Mouse (Mus musculus): Measurements from ENCODE around the gene Szt2. TPM values are rescaled to one million over a fixed set of nuclear protein-coding genes. Genes with fewer than 3 reads are reported as not detected.

The Szt2 gene
- total RNA-seq (2014; rRNA removed) (18.8 and 29.0 TPM in 2 replicates), polyA plus RNA-seq (2015; fragmentation: Nextera tagmentation; extraction: Ambion mirVana) (3.2 and 4.6 TPM in 2 replicates)

GRCm38 (mm10) chr4:118409142-118409900 lies at the start of gene Szt2, which contains the start of gene Med8:
Gene Szt2, minus strand, starts transcription at chr4:118409273.
Gene Med8, plus strand, starts transcription at chr4:118409337.
- no peaks in the 10 kb centered on the region for H3K27me3 ChIP-seq (ENCODE audit: insufficient read depth, low read length)
- H3K4me2 ChIP-seq (ENCODE audit: low read depth, low read length, poor library complexity, severe bottlenecking): peak within 1 kb of the TSS; percentile 79
- no peak for TF ChIP-seq CTCF (IDR thresholded peaks at IDR 0.05)
- under 1% methylated on average over 53 of the region's 53 CpGs for WGBS
- peak within 1 kb of the TSS; percentile 81 for H3K9ac ChIP-seq (replicated peaks; ENCODE audit: low read length, poor library complexity, severe bottlenecking)
- peaks cover 30% of the 10 kb centered on the region for H3K36me3 ChIP-seq (ENCODE audit: insufficient read depth, low read length)
- DNase-seq (ENCODE audit: low spot score): peak; percentile 95
- H3K27ac ChIP-seq (ENCODE audit: low read depth, low read length): peak within 1 kb of the TSS; percentile 67
- no peaks in the 10 kb centered on the region for H3K9me3 ChIP-seq (ENCODE audit: low read length)
- H3K4me3 ChIP-seq (ENCODE audit: low read depth, low read length): peak within 1 kb of the TSS; percentile 59
- peak; percentile 94 for ATAC-seq (ENCODE audit: low FRiP score)
- peaks cover 7% of the 10 kb centered on the region for H3K4me1 ChIP-seq (ENCODE audit: insufficient read depth, low read length)

GRCm38 (mm10) chr4:118457345-118457975 lies 48.4 kb upstream of the Szt2 start, which contains the start of gene Mpl:
Gene Mpl, minus strand, starts transcription at chr4:118457513.
- no peak within 1 kb of the TSS for H3K9ac ChIP-seq (replicated peaks; ENCODE audit: low read length, poor library complexity, severe bottlenecking)
- no peaks in the 10 kb centered on the region for H3K9me3 ChIP-seq (ENCODE audit: low read length)
- WGBS: 72% methylated on average over 9 of the region's 9 CpGs
- H3K4me2 ChIP-seq (ENCODE audit: low read depth, low read length, poor library complexity, severe bottlenecking): no peak within 1 kb of the TSS
- H3K27ac ChIP-seq (ENCODE audit: low read depth, low read length): no peak within 1 kb of the TSS
- no peaks in the 10 kb centered on the region for H3K27me3 ChIP-seq (ENCODE audit: insufficient read depth, low read length)
- DNase-seq (ENCODE audit: low spot score): no peak
- TF ChIP-seq CTCF (IDR thresholded peaks at IDR 0.05): no peak
- no peaks in the 10 kb centered on the region for H3K4me1 ChIP-seq (ENCODE audit: insufficient read depth, low read length)
- H3K36me3 ChIP-seq (ENCODE audit: insufficient read depth, low read length): no peaks in the 10 kb centered on the region
- no peak for ATAC-seq (ENCODE audit: low FRiP score)
- no peak within 1 kb of the TSS for H3K4me3 ChIP-seq (ENCODE audit: low read depth, low read length)

- Histone ChIP-seq H3K9me3 (ENCODE audit: low read length) (no peaks in the 10 kb centered on the region), H3K4me3 (ENCODE audit: low read depth, low read length) (peak overlapping the region; percentile 35), H3K27me3 (ENCODE audit: insufficient read depth, low read length) (no peaks in the 10 kb centered on the region), H3K4me2 (ENCODE audit: low read depth, low read length, poor library complexity, severe bottlenecking) (peak overlapping the region; percentile 68), H3K27ac (ENCODE audit: low read depth, low read length) (no peak overlapping the region), H3K4me1 (ENCODE audit: insufficient read depth, low read length) (0 out of 2 replicates have a peak, but pooled peaks cover 4% of the 10 kb centered on the region), H3K9ac (replicated peaks; ENCODE audit: low read length, poor library complexity, severe bottlenecking) (peak overlapping the region; percentile 51), H3K36me3 (ENCODE audit: insufficient read depth, low read length) (no peaks in the 10 kb centered on the region)
- peak; percentile 46 for DNase-seq (ENCODE audit: low spot score)
- 22% methylated on average over 24 of the region's 24 CpGs for WGBS
- ATAC-seq (ENCODE audit: low FRiP score): peak; percentile 47
- TF ChIP-seq CTCF (IDR thresholded peaks at IDR 0.05): no peak; the same call in none of the 2 replicates
Observed at GRCm38 (mm10) chr4:118446415-118447153, 37.5 kb upstream of the Szt2 start.

DNA sequence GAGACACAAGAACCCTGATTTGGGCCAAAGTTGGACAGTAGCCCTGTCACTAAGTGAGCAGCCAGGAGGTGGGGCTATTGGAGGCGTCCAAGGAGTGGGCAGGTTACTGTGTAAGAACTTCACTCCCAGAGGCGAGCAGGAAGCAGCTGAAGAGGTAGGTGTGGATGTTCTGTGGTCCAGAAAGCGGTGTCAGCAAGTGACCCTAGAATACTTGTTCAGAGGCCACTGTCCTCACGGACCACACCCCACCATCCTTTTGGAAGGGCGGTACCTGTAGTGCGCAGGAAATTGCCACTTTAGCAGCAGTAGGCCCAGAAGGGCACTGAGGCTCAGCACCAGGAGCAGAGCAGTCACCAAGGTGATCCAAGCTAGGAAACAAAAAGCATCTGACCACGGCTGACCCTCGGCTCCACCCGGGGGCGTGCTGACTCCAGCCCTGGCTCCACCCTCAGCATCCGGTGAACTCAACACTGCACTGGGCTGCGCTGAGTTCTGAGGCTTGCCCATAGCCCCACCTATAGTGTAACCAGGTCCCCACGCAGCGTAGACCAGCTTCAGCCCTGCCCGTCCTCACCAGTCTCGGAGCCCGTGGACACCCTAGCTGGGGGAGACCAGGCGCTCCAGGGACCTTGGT lies 36.8 kb upstream of the Szt2 start:
- 20% methylated on average over 18 of the region's 18 CpGs for whole genome bisulfite sequencing
- no peak overlapping the region for H3K27ac ChIP-seq (ENCODE audit: low read depth, low read length)
- no peaks in the 10 kb centered on the region for H3K9me3 ChIP-seq (ENCODE audit: low read length)
- TF ChIP-seq CTCF (IDR thresholded peaks at IDR 0.05): peak; percentile 48
- peak overlapping the region; percentile 51 for H3K9ac ChIP-seq (replicated peaks; ENCODE audit: low read length, poor library complexity, severe bottlenecking)
- DNase-seq (ENCODE audit: low spot score) (peak; percentile 38), ATAC-seq (ENCODE audit: low FRiP score) (peak; percentile 69)
- H3K4me3 ChIP-seq (ENCODE audit: low read depth, low read length): peak overlapping the region; percentile 35
- 0 out of 2 replicates have a peak, but pooled peaks cover 4% of the 10 kb centered on the region for H3K4me1 ChIP-seq (ENCODE audit: insufficient read depth, low read length)
- H3K36me3 ChIP-seq (ENCODE audit: insufficient read depth, low read length): no peaks in the 10 kb centered on the region
- H3K4me2 ChIP-seq (ENCODE audit: low read depth, low read length, poor library complexity, severe bottlenecking): peak overlapping the region; percentile 68
- no peaks in the 10 kb centered on the region for H3K27me3 ChIP-seq (ENCODE audit: insufficient read depth, low read length)

DNA sequence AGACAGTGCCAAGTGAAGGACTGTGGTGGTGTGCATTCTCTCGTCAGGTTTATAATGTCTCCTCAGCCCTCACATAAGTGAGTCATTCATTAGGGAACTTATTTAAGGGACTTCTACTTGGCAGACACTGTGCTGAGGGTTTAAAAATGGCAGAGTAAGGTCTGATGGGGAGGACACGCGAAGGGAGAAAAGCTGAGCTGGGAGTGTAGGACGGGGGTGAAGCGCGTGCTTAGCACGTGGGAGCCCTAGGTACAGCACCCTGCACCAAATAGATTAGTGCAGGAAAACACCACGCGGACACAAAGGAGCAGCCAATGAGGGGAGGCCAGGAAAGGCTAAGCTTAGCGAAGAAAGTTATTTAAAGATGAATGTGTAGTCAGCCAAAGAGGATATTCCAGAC lies 36.0 kb upstream of the Szt2 start:
- H3K4me2 ChIP-seq (ENCODE audit: low read depth, low read length, poor library complexity, severe bottlenecking): no peak overlapping the region
- 0 out of 2 replicates have a peak, but pooled peaks cover 4% of the 10 kb centered on the region for H3K4me1 ChIP-seq (ENCODE audit: insufficient read depth, low read length)
- H3K9ac ChIP-seq (replicated peaks; ENCODE audit: low read length, poor library complexity, severe bottlenecking): no peak overlapping the region
- no peaks in the 10 kb centered on the region for H3K9me3 ChIP-seq (ENCODE audit: low read length)
- TF ChIP-seq CTCF (IDR thresholded peaks at IDR 0.05): no peak
- no peaks in the 10 kb centered on the region for H3K27me3 ChIP-seq (ENCODE audit: insufficient read depth, low read length)
- H3K27ac ChIP-seq (ENCODE audit: low read depth, low read length): no peak overlapping the region
- no peak for ATAC-seq (ENCODE audit: low FRiP score)
- WGBS: 82% methylated on average over 10 of the region's 10 CpGs
- H3K36me3 ChIP-seq (ENCODE audit: insufficient read depth, low read length): no peaks in the 10 kb centered on the region
- DNase-seq (ENCODE audit: low spot score): no peak
- no peak overlapping the region for H3K4me3 ChIP-seq (ENCODE audit: low read depth, low read length)
